Mouse (Mus musculus) right cerebral cortex, postnatal 14 days (tissue): ENCODE measurements at regions not wholly inside any gene's neighbourhood (a gene's known extent, or its start where the extent isn't known, plus 50 kb on each side); places are given as distances from the start of the nearest gene placed in this dataset.

Experiments
- DNase-seq: peaks from one replicate; pipeline ENCODE4 v3.0.0; 2022

DNA sequence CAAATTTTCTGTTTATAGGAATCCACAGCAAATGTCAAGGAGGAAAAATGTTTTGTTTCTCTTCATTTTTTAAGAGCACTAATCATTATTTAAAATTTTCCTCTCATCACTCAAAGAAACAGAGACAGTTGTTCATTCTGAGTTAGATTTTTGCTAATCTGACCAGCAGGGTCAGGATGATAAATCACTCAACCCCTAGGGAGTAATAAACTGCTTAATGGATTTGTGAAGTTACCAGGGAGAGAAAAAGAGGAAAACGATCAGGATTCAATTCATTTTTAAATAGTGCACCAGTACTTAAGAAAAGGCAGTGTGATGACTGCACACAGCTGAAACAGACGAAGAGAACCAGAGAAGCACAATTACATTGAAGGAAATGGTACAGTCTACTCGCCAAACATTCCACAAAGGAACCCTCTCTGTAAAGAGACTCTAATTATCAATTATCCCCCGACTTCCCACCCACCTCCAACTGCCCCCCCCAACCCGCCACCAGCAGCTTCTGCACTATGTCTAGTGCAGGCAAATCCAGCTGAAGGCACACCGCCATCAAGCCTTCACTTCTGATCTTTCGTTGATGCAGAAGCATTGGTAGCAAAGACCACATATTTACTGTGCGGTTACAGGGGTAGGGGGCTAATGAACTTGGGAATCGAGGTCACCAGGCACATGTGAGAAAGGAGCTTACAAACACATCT is 481.9 kb downstream of the Psat1 start:
- no peak for DNase-seq

DNA sequence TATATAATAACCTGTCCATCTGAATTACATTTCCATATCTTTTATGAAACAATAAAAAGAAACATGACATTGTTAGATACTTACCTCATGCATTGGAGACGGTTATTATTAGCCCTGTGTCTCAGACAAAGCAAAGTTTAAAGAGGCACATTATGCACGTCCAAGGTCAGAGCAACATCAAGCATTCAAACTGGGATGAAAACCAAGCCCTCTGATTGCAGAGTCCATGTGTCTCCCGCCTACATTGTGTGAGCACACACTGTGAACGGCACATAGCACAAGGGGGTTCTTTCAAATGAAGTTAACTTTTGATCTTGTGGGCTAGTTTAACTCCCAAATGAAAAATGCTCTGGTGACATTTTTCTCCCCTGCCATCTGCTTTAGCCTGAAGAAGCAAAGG is 489.3 kb downstream of the Psat1 start:
- DNase-seq, result no peak

DNA sequence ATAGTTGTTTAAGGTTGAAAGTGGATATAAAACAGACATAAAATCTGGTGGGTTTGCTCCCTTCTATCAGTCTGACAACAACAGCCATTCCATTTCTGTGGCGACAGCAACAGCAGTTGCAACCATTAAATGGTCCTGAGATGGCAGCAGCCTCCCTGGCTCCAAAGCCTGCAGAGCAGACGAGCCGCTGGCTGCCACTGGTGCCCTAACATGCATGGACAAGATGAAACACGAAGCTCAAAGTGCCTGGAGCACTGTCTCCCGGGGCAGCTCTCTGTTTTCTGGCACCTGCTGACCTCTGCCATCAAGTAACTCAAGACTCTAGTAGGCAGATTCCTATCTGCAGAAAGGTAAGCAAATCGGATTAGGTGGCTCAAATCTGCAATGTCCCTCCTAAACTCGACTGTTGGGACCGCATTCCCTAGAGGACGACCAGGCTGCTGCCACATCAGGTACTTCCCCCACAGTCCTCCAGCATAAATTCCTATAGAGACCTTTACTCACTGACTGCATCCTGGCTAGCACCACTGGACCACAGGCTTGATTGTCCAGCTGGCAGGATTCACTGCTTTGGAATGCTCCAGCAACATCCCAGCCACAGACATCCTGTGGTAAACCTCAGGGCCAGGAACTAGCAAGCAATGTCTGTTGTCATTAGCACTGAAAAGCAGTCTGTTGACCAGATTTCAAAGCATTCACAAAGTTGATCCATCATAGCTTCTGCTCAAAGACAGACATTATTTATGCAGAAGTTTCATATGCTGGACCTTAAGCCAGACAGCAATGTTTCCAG is 490.0 kb downstream of the Psat1 start:
- no peak for DNase-seq

DNA sequence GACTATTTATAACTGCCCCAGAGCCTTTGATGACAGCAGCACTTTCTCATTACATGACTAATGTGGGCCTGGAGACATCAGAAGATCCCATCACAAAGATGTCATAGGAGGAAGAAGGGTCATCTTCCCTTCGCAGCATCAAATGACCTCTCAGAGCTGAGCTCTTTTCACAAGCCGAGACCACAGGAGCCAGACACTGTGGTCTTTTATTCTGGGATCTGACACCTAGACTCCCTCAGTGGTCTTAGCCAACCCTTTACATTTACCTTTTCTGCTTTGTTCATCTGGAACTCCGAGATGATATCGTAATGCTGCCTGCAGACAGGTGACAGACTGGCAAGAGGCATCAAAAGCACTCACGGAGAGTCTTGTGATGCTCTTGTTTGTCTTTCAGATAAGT is 498.1 kb downstream of the Psat1 start:
- no peak for DNase-seq

DNA sequence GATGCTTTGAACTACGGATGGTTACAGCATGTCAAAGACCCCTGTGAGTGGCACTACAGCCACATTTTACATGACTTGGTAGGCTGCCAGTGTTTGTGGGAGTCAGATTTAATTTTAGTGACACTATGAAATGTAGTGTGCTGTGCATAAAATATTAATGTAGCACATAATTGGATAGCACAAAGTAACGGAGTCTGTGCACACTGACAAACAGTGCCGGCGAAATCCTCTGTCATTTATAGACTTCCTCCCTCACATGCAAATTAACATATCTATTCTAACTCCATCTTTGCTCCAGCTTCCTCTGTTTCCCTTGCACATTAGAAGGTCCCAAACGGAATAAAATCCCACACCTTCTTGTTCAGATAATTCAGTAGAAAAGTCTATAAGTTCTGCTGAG is 515.3 kb downstream of the Psat1 start:
- DNase-seq, result no peak

DNA sequence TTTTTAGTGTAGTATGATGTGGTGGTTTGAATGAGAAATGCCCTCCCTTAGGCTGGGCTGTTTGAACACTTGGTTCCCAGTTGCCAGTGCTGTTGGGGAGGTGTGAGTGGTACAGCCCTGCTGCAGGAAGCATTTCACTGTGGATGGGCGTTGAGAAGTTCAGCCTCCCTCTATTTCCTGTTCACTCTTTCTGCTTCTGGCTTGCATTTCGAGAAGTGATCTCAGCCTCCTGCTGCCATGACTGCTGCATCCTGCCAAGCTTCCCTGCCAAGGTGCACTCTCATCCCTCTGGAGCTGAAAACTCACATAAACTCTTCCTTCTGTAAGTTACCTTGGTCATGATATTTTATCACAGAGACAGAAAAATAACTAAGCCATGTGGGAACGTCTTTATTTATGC is 525.8 kb downstream of the Psat1 start:
- no peak for DNase-seq

DNA sequence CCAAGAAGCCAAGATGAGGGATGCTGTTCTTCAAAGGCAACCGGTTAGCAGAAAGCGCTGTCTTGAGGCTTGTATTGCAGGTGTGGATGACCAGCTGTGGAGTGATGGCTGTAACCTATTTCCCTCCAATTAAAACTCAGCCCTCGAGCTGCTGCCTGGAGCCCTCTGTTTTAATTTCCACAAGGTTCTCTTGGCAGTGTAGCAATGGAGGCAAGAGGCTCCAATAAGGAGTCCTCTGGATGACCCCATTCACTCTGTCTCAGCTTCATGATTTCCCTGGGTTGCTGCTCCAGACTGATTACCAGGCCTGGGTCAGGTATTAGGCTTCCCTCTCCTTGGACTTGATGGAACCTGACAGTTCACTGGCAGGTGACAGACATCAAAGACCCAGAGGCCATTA is 548.5 kb downstream of the Psat1 start:
- DNase-seq, result no peak

DNA sequence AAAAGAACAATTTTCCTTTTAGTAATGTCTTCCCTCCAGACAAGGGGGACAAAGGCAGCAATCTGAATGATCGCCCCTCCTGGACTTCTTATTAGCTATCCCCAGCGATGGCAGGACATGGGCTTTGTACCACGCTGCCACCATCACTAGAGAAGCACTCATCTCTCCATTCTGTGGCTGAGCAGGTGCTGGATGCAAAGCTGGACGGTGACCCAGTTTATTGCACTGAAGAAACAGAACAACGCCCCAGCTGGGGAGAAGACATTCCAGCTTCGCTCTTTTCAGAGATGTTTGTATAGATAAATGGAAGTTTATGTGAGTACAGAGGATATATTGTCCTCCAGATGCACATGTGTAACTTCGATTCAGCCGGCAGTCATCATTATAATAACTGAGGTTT is 575.5 kb downstream of the Psat1 start:
- DNase-seq, result peak; percentile 4

DNA sequence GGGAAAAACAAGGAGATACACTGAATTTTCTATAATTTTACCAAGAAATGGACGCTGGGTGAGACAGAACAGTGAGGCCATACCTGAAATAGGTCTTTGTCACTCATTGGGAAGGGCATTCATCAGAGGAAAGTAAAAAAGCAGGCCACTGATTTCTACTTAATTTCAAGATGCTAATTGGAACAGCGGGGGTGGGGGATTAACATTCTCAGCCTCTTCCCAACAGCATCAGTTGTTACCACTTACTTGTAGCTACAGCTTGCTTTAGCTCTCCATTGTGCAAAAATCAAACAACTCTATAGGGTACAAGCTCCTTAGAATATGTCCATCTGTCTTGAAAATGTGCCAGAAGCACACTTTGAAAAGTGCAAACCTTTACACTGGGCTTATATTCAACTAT is 580.2 kb downstream of the Psat1 start:
- no peak for DNase-seq

DNA sequence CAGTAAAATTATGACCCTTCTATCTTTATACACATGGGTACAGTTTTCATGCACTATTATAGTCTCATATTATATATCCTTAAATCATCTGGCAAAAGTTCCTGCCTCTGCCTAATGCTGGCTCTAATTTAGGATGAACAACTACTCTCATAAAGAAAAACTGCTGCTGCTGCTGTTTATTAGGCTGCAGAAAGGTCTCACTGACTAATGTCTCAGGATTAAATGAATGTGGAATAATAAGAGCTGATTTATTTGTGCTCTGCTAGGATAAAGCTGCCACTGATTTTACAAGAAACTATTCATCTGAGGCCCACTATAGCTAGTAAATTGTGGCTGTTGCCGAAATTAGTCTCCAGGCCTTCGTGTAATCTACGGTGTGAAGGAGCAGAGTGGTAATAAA is 590.0 kb downstream of the Psat1 start:
- no peak for DNase-seq

DNA sequence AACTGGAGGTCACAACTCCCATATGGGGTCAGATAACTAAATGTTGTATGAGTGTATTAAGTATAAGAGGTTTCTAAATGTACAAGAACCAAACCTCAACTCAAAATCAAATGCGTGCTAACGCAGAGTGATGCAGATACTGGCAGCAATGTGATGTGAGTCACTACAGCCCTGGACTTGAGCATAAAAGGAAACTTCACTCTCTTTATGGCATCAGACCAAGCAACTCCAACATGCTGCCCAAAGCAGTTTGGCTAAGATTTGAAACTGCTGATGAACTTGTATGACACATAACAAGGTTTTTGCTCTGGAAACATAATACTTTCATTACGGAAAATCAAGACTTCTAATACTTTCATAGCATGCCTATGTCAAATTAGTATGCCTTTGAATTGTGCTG is 598.8 kb downstream of the Psat1 start:
- DNase-seq, result no peak

DNA sequence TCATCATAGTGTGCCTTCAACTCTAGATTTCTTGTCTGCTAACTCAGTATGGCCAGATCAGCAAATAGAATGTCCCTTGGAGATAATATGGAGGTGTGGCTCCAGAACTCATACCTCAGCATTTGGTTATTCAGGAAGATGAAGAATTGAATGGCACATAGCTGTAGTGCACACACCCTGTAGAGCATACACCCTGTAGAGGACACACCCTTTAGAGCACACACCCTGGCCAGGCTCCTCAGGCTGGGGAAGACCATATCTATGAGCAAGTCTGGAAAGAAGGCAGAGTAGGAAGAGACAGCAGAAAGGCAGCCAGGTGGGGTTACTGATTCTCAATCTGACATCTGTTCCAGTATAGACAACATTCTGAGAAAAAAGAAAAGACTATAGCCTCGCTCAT is 604.9 kb downstream of the Psat1 start:
- no peak for DNase-seq

DNA sequence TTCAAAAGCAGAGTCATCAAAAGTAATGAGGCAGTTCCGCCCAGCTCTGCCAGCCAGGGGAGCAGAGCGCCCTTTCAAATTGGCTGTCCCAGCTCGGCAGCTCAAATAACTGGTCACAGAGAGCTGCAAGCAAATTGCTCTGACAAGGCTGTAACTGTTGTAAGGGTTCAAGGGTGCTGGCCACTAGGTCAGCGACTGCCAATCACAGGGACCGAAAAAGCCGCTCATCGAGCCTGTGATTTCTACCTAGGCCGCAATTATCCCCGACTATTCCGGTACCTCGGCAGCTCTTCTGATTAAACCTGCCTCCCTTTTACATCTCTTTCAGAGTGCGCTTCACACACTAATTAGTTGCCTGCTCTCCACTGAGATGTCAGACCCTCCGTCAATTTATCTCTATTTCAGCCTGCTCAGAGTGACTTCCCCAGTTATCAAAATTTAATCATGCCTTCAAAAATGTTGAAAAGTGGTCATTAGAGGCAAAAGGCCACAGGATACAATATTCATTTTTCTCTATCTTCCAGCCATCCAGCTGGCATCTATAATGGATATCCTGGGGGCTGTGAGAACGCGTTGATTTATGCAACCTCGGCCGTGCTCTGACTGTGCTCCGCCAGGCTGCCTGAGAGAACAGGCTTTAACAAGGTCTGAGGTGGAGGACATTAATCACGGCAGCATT is 606.7 kb downstream of the Psat1 start:
- no peak for DNase-seq

DNA sequence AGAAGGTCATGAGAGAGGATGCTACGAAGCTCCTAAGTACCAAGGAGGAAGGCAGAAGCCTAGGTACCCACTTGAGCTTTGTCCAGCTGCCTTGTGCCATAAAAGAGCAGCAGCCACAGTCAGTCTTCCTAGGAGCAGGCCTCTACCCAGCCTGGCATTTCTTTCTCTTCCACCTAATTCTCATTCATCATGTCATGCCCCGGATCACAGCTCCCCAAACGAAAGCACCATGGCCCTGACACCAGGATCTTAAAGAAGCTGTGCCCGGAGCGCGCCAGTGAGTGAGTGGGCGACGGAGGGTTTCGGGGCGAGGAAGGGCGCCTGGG is 607.2 kb downstream of the Psat1 start:
- no peak for DNase-seq

DNA sequence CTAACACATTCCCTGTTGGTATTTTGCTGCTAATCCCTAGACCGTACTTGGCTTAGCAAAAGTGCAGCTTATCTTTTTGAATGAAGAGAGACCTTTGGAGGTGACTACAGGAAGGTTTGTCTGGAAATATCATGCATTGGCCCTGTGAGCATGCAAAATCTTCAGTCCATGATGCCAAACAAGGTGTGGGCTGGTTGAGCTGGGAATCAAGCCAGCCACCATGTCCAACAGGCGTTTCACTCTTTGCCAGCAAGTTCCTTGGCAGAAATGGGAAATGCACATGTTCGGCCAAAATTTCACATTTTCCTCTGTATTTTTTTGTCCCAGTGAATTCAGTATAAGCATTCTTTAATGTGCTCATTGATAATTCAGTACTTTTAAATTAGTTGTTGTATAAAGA is 617.0 kb downstream of the Psat1 start:
- DNase-seq, result peak; percentile 9

DNA sequence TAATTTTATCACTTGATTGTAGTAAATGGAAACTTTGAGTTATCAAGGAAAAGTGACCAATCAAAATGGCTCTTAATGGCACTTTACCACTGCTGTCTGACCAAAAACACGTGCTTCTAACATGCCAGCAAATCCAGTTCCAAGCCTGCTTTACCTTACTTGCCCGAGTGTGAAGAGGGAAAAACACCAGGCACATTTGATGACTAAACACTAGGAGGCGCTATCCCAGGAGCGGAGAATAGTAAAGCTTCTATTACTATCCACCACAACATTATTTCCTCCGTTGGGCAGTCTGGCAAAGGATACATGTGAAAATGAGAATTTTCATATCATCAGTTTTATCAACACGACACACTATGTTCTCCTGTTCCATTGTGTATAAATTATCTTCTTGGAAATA is 647.7 kb downstream of the Psat1 start:
- no peak for DNase-seq

DNA sequence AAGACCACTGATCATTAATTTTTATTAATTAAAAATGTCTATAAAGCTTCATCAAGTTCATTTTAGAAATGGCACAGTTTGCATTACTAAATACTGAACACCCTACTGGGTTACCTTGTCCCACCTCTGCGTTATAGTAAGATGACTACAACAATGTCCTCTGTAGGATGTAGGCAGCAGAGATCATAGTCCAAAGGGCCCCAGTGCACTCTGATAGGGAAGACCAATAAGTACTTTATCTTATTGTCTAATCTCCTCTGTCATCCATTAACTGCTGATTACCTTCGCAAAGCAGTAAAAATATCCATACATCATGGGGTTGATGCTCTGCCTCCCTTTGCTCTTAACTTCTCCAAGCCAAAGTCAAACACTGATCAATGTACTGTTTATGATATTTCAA is 662.1 kb downstream of the Psat1 start:
- DNase-seq, result no peak

DNA sequence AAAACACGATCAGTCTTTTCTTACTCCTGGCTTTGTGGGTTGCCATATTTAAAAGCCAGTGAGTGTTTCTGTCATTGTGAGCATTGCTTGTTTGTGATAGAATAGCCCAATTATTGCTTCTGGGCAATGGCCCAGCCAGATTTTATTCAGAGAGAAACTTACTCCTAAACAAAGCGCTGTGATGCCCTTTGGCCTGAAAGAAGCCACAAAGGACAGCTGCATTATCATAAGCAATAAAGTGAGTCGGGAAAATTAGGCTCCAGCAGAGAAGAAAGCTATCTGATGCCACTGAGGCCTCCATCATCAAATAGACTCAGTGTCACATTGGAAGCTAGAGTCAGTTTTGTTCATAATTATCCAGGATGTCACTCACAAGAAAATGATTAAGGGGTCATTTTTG is 644.9 kb upstream of the Tle4 start:
- no peak for DNase-seq

DNA sequence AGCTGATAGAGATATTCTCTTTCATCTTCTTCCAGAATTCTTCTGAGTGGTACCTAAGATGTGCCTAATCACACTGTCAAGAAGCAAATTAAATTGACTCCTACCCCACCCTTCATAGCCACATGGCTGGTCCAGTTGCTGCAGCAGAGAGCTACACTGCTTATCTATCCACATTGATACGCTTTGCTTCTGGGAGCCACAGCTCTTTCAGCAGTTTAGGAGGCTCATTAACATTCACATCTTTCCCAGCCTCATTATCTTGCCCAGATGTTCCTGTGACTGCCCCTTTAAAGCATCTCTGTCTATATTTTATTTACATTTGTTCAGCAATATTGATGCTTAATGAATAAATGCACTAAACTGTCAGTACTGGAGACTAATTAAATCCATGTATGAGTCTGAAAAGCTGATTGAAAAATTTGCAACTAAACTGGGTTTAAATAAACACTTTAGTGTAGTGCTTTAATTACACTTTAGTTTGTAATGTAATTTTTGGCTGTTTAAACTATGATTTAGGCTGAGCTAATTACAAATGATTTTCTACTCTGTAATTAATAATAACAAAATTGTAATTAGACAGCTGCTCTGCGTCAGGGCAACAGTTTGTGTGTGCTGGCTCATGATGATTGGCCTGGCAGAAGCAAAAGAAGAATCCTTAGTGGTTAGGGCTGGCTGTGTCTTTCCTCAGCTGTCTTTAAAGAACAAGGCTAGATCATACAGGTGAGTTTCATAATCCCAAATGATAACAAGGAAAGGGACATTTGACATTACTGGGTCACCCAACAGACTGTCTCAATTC is 632.5 kb upstream of the Tle4 start:
- DNase-seq, result no peak

DNA sequence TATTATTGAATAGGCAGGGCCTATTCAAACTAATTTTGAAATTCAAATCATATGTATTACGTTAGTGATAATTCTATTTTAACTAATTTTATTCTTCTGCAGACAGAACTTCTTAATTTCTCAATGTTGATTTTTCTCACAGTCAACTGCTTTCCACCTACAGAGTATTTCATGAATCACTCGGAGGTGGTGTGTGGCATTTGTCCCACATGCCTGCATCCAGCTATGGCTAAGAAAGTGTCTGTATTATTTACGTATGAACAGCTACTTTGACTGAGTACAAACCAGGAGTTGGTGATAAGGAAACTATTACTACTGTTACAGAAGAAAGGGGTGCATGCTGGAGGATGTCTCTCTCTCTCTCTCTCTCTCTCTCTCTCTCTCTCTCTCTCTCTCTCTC is 619.5 kb upstream of the Tle4 start:
- no peak for DNase-seq

DNA sequence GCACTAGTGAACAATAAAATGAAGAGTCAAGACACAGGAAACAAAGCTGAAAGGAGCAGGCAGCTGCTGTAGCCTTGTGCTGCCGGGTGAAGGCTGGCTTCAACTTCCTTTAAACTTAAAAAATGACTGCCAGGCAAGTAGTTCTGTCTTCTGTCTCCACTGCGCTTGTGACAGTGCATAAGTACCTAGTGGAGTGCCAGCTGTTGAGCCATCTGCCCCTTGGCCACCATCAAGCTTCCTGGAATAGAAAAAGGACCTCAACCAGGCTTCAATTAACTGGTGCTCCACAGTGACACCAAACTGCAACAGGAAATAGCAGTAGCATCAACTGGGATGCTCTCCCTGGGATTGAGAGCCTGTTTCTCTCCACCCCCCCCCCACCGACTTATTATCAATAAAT is 616.8 kb upstream of the Tle4 start:
- no peak for DNase-seq

DNA sequence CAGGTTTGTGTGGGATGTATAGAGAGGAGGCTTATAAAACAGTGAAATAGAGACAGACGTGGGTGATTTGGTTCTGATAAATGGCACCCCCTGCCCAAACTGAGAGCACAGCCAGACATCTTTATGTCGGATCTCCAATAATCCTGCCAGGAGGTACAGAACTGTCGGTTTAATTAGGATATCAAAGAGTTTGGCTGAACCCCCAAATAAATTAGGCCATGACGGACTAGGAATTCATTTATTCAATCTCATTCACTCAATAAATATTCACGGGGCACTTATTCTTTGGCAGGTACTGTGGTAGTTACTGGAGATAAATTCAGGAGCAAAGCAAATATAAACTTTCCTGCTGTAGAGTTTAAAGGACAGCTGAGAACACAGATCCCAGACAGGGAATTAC is 615.0 kb upstream of the Tle4 start:
- no peak for DNase-seq

DNA sequence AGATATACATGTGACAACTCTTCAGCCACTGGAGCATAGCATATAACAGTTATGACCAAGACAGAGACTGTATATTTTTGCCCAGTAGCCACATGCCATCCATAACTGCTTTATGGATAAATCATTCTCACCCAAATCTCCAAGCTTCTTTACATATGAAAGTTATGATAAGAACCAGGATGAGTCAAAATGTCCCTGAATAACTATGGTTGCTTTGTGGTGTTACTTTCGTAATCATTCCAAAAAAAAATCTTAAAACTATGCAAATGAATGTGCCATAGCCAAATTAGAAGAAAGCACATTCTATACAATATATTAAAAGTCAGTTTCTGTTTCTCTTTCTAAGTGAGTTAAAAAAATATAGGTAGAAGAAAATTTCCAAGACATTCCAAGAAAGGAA is 605.2 kb upstream of the Tle4 start:
- no peak for DNase-seq

DNA sequence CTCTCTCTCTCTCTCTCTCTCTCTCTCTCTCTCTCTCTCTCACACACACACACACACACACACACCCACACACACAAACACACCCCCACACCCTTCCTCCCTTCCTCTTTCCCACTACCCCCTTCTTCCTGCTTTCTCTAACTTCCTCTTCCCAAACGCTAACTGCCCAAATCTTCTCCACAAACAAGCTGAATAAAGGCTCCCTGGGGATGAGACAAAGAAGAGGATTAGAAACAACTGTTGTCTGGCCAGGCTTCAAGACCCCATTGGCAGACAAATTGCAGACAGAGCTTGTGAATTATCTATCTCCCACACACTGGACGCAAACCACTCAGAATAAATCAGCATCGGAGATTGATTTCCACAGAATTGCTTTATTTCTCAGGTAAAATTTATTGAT is 603.4 kb upstream of the Tle4 start:
- DNase-seq, result no peak
